Mouse (Mus musculus) hematopoietic stem cell, adult 5-6 weeks (primary cell): Measurements from ENCODE around the gene N6amt1. TPM values are rescaled to one million over a fixed set of nuclear protein-coding genes. Genes with fewer than 3 reads are reported as not detected.

Source experiments
- ATAC-seq, 2 experiments: fragments of 125-278 bp in 1 of 2; replicated peaks in 1 of 2; 2 replicates each; pipeline ENCODE4 v1.8.0; 2016 to 2017; ENCODE audit warnings: inconsistent platforms in 2 of 2, mild to moderate bottlenecking in 2 of 2, moderate number of reproducible peaks in 2 of 2, low read depth in 1 of 2, moderate TSS enrichment in 1 of 2; ENCODE audit not compliant: low FRiP score in 2 of 2, poor library complexity in 2 of 2, severe bottlenecking in 2 of 2, insufficient read depth in 1 of 2, low TSS enrichment in 1 of 2
- total RNA-seq: library from RNA; stranded (forward); fragments of 172-1452, 232-1000 nt; gene quantifications from 2 replicates; pipeline ENCODE4 v1.2.3, GENCODE M21; 2017

Gene N6amt1
- total RNA-seq = 13.8 and 15.1 TPM in 2 replicates

DNA sequence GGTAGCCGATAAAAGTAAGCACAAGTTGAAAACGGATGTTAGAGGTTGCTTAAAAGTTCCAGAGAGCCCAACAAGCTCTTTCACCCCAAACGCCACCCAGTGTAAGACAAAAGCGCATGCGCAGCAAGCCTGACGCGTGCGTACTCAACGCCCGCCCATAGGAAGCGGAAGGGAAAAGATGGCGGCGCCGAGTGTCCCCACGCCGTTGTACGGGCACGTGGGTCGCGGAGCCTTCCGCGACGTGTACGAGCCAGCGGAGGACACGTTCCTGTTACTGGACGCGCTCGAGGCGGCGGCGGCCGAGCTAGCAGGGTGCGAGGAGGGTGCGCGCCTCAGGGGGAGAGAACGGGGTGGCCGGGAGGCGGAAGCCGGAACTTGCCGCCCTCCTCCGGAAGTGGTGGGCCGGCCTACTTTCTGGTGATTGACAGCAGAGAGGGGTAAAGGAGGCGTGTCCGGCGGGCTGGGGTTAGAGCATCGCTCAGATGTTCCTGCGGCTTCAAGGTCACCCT is at the start of gene N6amt1:
N6amt1 (plus strand) TSS at position 111 of the 509 bp plus-strand sequence.
- ATAC-seq = peak; percentile 99

DNA sequence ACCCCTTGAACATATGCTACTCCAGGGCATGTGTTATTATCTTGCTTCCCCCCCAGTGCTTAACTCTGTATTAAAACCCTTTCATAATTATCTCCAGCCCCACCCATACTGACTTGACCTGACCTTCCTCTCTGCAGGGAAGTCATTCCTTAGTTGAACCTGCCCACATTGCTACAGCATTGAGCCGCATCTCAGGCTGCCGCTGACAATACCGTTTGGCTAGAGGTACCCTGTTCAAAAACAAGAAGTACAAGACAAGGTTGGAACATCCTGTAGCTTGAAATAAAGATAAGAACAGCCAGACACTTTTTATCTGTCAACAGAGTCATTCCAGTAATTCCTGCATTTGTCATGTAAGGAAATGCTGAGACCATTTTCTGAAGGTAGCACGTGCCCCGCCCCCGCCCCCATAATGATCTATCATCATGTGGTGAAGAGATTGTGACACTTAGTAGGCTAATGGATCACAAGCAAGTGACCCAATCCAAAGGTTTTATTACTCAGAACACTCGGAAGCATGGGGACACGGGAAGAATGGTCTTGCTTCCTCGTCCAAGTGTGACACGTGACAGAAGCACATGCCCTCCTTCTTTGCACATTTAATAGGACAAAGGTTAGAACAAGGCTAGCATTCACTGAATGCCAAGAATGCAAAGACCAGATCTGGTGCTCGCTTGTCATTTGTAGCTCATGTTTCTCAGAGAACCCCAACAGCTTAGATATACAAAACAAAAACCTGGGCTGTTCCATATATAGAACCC is 48.6 kb upstream of the N6amt1 start:
- ATAC-seq = no peak

DNA sequence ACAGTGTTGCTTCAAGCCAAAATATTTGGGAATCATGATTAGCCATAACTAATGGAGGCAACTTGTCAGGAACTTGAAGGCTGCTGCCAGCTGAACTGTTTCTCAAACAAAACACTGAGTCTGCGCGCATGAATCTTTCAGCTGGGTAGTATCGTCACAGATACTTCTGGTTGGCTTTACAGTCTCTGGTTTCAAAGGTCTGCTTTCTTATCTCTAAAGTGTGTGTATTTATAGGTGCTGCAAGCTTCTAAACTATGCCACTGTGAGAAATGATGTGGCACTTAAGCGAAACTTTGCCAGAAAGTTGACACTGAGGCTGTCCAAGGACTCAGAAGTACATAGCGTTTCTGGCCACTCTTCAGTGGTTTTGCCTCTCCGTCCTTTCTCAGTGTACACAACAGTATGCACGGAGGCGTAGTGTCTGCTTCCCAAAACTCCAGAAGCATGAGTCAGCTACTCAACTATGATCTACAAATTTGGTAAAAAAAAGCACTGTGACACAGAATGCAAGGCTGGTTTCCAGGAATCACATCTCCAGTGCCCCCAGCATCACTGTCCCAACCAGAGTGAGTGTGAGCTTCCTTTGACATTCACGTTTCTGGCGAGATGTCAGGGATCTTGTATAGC is 46.8 kb upstream of the N6amt1 start:
- no peak; a peak in 1 of 4 replicates for ATAC-seq

DNA sequence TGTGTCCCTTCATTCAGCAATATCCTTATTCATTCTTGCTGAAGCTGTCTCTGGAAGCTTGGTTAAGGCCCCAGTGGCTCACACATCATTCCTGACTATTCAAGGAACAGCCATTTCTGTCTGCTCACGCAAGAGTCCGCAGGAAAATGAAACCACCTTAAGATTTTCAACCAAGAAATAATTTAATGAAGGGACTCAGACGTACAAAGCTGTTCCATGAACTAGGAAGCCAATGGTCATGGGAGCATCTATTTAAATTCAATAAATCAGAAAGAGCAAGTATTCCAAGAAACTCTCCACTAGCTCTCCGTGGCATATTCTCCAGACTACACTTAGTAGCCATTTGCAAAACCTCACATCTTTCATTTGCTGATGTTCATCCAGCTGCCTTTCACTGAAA is 43.3 kb upstream of the N6amt1 start:
- no peak for ATAC-seq

DNA sequence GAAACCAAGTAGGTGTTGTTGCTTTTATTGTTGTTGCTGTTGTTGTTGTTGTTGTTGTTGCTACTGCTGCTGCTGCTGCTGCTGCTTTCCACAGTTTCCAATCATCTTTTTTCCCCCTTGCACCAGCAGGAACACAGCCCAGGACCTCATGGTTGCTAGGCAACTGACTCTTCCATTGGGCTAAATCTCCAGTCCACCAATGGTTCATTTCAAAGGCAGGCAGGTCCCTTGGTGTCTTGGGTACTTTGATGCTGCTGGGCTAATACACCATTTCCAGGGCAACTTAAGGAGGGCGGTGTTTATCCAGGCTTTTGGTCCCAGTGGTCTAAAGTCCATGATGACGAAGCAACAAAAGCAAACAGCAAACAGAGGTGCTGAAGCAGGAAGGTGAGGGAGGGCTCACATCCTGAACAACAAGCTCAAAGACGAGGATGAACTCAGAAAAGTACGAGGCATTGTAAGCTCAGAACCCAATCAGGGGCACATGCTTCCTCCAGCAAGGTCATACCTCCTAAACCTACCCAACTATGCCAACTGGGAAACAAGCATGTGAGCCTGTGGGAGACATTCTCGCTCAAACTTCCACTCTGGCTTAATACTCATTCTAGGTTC is 35.7 kb upstream of the N6amt1 start:
- ATAC-seq = no peak

DNA sequence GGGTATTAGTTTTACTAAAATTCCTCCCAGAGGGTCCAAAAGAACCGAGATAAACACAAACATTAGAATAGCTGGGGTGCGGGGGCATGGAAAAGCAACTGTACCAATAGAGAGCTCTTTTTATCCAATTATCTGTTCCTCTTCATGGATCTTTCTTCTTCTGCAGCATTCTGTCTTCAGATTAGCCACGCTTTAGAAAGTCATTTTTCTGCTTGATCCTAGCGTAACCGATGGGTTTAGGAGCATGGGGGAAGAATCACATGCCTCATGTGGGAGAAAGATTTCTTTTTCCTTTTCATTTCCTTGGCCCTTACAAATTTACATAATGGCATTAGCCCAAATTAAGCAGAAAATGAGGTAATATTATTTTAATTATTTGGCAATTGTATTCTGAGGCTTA is 35.0 kb upstream of the N6amt1 start:
- no peak for ATAC-seq

DNA sequence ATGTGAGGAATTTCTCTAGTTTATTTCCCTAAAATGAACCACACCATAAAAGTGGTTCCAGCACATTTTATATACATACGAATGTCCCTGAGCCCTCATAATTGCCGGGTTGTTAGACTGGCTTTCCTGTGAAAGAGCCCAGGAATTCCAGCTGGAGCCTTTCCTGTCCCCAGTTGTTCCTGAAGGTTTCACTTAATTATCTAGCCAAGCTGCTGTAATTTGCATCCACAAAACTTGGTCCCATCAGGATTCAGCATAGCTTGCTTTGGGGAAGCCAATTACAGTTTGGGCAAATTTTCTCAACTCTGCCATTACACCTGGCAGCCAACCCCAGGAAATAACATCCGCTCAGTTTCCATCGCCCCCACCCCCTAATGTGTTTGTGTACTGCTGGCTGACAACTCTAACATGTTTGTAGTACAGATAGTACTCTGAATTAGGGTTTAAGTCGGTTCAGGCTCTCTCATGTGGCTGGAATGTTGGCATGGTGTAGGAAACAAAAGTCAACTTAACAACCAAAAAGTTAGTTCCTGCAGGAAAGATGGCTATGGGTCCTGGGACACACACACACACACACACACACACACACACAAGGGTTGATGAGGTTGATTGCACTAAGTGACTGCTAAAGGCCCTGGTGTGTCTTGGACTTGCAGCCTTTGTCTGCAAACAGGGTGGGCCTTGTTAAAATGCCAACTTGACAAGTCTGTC is 34.3 kb upstream of the N6amt1 start:
- no peak for ATAC-seq

DNA sequence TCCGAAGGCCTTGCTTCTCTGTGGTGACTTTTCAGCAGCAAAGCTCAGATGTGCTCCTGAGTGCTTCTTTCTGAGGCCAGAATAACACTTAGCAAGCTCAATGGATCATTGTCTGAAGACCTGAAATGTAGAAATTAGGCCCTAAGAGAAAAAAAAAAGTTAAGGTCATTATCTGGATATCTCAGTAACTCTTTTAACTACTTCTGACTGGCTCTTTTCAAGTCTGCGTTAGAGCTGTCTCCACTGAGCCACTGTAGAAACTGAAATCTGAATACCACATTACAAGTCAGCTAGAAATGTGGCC is 33.8 kb upstream of the N6amt1 start:
- no peak for ATAC-seq

DNA sequence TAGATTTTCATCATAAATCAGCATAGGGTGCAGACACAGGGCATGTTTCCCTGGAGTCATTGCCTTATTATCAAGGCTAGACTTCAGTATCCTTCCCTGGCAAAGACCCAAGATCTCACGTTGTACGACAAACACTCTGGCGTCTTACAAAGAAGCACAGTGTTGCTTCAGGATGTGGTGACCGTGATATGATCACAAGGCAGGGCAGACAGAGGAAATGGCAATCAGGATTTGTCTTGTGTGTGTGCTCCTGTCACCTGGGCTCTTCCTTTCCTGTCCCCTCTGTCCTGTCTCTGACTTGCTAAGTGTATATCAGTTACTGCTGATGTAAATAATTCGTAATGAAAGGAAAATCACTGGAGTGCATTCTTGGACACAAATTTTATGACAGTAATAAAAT is 29.4 kb upstream of the N6amt1 start:
- ATAC-seq = peak in 1 of 2 experiments; percentile 51; a peak in 1 of 4 replicates

DNA sequence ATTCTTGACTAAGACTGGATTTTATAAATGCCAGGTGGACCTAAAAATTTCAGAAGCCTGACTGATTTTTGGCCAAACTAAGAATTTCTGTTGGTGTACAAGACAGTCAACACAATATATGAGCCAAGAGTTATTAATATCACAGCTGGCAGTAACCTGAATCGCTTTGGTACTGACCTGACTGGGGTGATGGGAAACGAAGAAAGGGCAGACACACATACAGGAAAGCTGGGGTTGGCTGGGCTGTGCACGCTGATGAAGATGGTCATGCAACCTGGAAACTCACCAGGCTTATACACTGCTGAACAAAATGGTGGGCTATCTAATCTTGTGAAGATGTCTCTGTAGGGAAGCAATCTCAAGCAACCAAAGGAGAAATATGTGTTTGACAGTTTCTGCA is 24.0 kb upstream of the N6amt1 start:
- ATAC-seq = no peak

DNA sequence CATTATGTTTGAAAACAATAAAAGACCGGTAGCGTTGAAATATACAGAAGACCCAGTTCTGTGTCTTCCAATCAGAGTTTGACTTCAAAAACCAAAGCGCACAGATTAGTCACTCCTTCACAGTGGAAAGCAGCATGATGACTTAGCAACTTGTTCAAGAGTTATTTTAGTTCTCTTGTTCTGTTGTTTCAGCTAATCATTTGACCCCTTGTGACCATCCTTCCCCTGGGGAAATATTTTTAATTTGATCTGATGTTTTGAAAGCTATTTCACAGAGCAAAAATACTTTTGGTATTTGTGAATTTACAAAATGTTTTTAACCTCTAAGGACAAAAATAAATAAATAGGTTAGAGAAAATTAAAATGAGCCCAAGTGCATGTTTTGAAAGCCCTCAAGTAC is 19.2 kb upstream of the N6amt1 start:
- no peak for ATAC-seq

DNA sequence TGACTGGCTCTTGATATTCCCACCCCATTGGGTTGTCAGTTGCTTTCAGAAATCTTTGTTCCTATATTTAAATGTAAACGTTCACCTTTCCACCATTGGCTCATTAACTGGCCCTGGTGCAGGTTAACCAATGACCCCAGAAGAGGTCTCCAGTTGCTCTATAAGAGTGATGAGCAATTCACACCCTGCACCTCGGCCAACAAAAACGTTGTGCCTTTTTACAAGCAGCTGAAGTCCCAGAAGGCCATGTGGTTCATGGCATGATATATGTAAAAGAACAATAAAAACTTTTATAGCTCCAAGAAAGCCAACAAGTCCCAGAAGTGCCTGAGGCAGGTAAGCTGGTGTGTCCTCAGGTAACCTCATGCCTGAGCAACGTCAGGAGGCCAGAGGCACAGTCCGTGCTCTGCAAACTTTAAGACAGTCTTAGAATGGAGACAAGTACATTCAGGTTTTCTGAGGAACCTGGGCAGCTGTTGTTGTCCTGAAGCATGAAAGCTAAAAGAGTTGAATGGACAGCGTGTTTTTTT is 12.9 kb upstream of the N6amt1 start:
- no peak for ATAC-seq

DNA sequence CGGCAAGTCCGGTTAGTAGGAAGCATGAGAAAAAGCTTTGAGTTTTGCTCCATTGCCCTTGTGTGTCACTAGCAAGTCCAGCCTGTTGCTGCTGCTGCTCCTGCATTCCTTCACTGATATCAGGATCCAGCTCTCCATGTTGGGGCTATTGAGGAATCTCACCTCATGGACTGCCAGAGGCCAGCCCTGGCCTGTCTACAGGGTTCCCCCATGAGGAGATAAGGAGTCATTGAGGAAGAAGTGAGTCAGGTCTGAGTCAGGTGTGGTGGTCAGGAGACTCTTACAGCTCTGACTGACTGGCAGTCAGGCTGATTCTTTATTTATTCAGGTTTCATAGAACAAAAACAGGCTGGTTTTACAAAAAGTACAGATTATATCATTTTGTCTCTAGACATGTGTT is 5.9 kb upstream of the N6amt1 start:
- ATAC-seq = no peak

DNA sequence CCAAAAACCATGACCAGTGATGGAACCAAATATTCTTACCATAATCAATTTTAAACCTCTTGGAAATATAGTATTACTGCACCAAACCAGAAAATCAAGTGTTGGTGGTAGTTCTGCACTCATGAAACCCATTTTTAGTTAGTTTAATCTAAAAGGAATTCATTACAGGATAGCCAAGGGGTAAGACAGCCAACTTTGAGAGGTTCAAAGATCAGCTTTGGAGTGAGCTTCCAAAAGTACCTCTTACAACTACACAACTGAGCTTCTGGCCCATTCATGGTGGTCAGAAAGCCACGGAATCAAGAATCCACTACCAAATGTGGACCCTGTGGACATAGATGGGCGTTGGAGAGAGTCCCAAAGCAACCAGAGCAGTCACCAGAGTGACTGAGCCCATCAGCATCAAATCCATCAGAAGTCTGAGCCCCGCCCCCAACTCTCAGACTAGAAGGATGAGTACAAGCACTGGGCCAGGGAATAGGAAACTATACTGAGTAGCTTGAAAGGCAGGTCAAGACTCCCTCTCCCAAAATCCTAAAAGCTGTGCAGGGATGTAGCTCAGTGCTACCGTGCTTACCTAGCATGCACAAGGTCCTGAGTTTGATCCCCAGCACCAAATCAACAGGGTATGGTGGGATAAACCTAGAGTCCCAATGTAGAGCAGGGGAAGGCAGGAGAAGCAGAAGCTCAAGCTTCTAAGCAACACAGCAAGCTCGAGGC is 2.4 kb upstream of the N6amt1 start:
- ATAC-seq = no peak

DNA sequence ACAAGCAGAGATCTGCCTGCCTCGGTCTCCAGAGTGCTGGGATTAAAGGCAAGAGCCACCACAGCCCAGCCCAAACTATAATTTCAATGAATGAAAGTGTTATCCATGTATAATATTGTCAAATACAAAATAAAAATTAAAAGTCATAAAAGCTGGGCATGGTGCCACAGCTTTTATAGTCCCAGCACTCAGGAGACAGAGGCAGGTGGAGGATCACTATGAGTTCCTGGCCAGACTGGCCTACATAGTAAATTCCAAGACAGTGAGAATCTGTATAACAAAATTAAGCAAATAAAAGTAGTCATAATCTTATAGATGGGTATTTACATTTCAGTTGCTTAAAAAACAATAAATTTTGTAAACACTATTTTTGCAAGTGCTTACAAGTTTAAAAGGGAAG is 380 bp upstream of the N6amt1 start:
- no peak for ATAC-seq

DNA sequence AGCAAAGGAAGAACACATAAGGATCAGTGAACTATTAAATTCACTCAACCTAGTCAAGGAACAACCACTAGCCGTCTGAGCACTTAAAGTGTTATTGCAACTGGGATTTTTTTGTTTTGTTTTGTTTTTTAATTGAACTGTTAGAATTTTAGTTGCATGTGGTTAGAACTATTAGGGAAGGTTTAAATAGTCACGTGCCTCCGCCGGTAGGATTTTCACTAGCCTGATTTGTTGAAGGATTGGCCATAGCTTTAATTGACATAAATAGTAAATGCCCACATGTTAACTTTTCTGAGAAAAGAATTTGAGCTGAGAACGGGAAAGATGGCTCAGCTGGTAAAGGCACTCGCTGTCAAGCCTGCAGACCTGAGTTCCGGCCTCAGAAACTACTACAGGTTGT is 763 bp downstream of the N6amt1 start:
- ATAC-seq = no peak

DNA sequence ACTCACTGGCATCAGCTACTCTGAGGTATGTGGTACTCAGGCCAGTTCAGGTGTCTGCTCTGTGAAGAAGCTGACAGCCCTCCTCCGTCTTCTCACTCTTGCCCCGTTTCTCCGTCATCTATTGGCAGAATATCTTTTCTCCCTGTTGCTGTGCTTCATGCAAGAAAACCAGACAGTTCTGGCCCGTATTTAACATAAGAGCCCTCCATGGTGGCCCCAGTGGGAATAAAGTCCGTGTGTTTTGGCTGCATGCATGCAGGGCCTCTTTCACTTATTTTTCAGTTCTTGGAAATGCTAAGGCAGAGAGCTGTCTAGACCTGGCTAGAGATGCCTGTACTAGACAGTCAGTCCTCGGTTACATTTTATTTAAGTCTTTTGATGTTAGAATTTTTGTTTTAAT is 6.1 kb downstream of the N6amt1 start:
- ATAC-seq = no peak
